Mouse (Mus musculus) embryonic fibroblast, embryonic 13.5 days (primary cell): ENCODE data around the gene Neurl1a.

Experiments
- CTCF ChIP-seq: IDR thresholded peaks from 2 replicates; pipeline ENCODE4 v1.5.1; 2011; ENCODE audit warnings: mild to moderate bottlenecking, control low read depth, low read length, moderate library complexity, borderline replicate concordance; ENCODE audit not compliant: insufficient read depth
- POLR2A ChIP-seq: IDR thresholded peaks from 2 replicates; pipeline ENCODE4 v1.6.1; 2011; ENCODE audit warnings: low read depth, mild to moderate bottlenecking, control low read depth, low read length, moderate library complexity

DNA sequence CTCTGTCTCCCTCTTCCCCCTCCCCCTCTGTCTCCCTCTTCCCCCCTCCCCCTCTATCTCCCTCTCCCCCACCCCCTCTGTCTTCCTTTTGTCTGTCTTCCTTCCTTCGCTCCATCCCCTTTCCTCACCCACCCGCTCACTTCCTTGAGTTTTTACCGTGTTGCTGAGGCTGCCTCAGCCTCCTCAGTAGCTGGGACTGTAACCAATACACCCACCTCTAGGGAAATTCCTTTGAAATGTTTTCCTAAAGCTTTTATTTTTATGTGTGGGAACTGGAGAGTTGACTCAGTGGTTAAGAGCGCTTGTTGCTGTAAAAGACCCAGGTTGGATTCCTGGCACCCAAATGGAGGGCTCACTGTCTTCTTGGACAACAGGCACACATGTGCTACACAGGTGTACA lies 17.0 kb upstream of the Neurl1a start:
- TF ChIP-seq POLR2A (no peak), CTCF (no peak)
